Mouse (Mus musculus) neural tube, embryonic 14.5 days (tissue): ENCODE results near the gene Spry2. TPM values are rescaled to one million over a fixed set of nuclear protein-coding genes. Genes with fewer than 3 reads are reported as not detected.

Experiments
- ATAC-seq: fragments of 200-750 bp; cut with Nextera tagmentation; 2 replicates; pipeline ENCODE4 v1.8.0; 2017; ENCODE audit warnings: low read depth, mild to moderate bottlenecking, moderate TSS enrichment, moderate library complexity
- H3K27ac ChIP-seq: fragments of 300-500 bp; sonication (generic); 2 replicates; pipeline ENCODE4 v1.5.1; 2014; ENCODE audit warnings: low read depth, mild to moderate bottlenecking, control low read depth, low read length, moderate library complexity, mixed read lengths
- H3K27me3 ChIP-seq: fragments of 300-500 bp; sonication (generic); 2 replicates; pipeline ENCODE4 v1.6.1; 2014; ENCODE audit warnings: low read length; ENCODE audit not compliant: control insufficient read depth, insufficient read depth
- H3K36me3 ChIP-seq: fragments of 300-500 bp; sonication (generic); 2 replicates; pipeline ENCODE4 v1.6.1; 2014; ENCODE audit warnings: low read length, mixed read lengths; ENCODE audit not compliant: control insufficient read depth, insufficient read depth
- H3K4me1 ChIP-seq: fragments of 300-500 bp; sonication (generic); 2 replicates; pipeline ENCODE4 v1.6.1; 2014; ENCODE audit warnings: low read length; ENCODE audit not compliant: control insufficient read depth, insufficient read depth
- H3K4me2 ChIP-seq: fragments of 300-500 bp; sonication (generic); 2 replicates; pipeline ENCODE4 v1.6.1; 2014; ENCODE audit warnings: mild to moderate bottlenecking, low read depth, low read length, control low read depth
- H3K4me3 ChIP-seq: fragments of 300-500 bp; sonication (generic); 2 replicates; pipeline ENCODE4 v1.5.1; 2014; ENCODE audit warnings: low read depth, low read length, control low read depth, mixed read lengths
- H3K9ac ChIP-seq: fragments of 300-500 bp; sonication (generic); replicated peaks from 2 replicates; pipeline ENCODE4 v1.6.1; 2014; ENCODE audit warnings: low read depth, mild to moderate bottlenecking, control low read depth, low read length, mixed read lengths
- H3K9me3 ChIP-seq: fragments of 300-500 bp; sonication (generic); 2 replicates; pipeline ENCODE4 v1.6.1; 2016; ENCODE audit warnings: low read length; ENCODE audit not compliant: control insufficient read depth
- WGBS: fragments of 180-500 bp; shearing (Covaris S2); extraction: QIAGEN DNeasy Blood & Tissue Kit; methylation state at CpG from one replicate; pipeline ENCODE4 v1.1.7; 2014; 5-methylcytosine and 5-hydroxymethylcytosine counted together
- polyA plus RNA-seq: library from polyadenylated mRNA; unstranded; fragments of >200 nt; fragmentation: Nextera tagmentation; extraction: Ambion mirVana; gene quantifications from 2 replicates; pipeline ENCODE4 v1.2.1, GENCODE M21; 2014

Spry2 gene
- polyA plus RNA-seq, 1 experiment from 2014 or later = 39.8 TPM

DNA sequence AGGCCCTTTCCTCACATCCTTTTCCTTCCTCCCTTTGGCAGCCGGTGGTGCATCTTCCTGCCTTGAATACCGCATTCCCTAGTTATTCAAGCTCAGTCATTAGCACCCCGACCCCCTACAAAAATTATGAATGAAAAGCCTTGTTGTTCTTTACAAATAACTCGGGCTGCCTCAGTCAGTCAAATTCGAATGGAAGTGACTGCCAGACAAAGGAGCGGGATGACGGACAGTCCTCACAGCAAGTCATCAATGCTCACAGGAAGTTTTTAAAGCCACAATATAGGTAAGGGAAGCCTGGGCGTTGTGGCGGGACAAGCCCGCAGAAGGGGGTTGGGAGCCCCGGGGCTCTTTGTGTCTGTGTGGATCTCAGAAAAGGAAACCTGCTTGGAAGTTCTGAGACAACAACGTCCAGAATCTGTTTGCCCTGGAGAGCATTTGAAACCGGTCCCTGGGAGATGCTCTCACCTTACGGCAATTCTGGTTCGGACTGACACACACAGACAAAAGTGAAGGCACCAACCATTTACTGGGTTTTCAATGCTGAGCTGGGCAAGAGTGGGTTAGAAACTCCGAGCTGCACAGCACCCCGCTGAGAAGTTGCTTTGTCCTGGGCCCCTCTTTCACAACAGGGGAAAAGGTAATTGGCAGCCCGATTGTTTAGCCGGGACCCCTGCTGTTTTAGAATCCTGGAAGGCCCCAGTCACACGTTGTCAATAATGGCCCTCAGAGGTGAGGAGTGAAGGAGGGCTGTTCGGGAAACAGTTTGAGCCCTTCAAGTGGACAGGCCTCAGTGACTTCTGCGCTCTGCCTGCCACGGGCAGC, 24.0 kb upstream of the Spry2 start:
- 3% methylated on average over 23 of the region's 23 CpGs for WGBS
- H3K9me3 ChIP-seq = no peaks in the 10 kb centered on the region
- no peak overlapping the region; the same call in 1 of the 2 replicates for H3K9ac ChIP-seq
- no peak overlapping the region; the same call in 1 of the 2 replicates for H3K4me3 ChIP-seq
- peaks cover 2% of the 10 kb centered on the region; the same call in 1 of the 2 replicates for H3K27me3 ChIP-seq
- H3K36me3 ChIP-seq = no peaks in the 10 kb centered on the region
- H3K4me1 ChIP-seq = 0 out of 2 replicates have a peak, but pooled peaks cover 4% of the 10 kb centered on the region
- ATAC-seq = peak; percentile 68
- peak overlapping the region; percentile 38 for H3K4me2 ChIP-seq
- no peak overlapping the region for H3K27ac ChIP-seq

GRCm38 (mm10) chr14:105907216-105907615, 10.6 kb upstream of the Spry2 start:
- H3K36me3 ChIP-seq = no peaks in the 10 kb centered on the region
- no peaks in the 10 kb centered on the region for H3K27me3 ChIP-seq
- no peak overlapping the region for H3K27ac ChIP-seq
- no peaks in the 10 kb centered on the region for H3K4me1 ChIP-seq
- H3K4me3 ChIP-seq = no peak overlapping the region
- no peaks in the 10 kb centered on the region for H3K9me3 ChIP-seq
- H3K9ac ChIP-seq = no peak overlapping the region
- H3K4me2 ChIP-seq = no peak overlapping the region
- ATAC-seq = no peak
- WGBS = 90% methylated on average over 6 of the region's 6 CpGs

DNA sequence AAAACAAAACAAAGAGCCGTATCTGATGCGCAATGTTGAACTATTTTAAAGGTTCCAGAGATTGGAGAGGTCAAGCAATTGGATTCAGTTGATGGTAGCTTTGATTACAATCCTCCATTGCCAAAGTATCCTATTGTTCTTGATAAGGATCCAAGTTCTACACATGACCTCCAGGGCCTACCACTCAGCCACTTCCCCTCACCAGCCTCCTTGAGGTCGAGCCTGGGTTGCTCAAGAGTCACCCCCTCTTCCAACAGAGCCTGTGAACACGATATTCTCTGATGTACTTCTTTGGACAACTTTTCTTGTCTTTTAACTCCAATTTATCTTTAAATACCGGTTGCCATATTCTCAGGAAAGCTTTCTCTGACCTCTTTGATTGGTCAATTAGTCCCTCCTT, 9.3 kb upstream of the Spry2 start:
- 88% methylated on average over 5 of the region's 5 CpGs for WGBS
- ATAC-seq = no peak
- Histone ChIP-seq H3K27ac (no peak overlapping the region), H3K27me3 (no peaks in the 10 kb centered on the region), H3K9me3 (no peaks in the 10 kb centered on the region), H3K36me3 (no peaks in the 10 kb centered on the region), H3K4me1 (no peaks in the 10 kb centered on the region), H3K4me3 (no peak overlapping the region), H3K4me2 (no peak overlapping the region), H3K9ac (no peak overlapping the region)

DNA sequence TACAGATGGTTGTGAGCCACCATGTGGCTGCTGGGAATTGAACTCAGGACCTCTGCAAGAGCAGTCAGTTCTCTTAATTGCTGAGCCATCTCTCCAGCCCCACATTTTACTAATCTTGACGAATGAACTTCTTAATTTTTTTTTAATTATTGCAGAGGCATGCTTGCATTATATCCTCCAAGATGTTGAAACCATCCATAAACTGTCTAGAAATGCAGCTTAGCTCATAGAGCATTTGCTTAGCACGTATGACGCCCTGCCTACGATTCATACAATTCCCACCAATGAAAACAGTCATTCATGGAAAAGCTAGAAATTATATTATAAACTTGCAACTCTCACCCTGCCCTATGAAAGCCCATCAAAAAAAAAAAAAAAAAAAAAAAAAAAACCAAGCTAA, 8.9 kb upstream of the Spry2 start:
- Histone ChIP-seq H3K9ac (no peak overlapping the region), H3K4me3 (no peak overlapping the region), H3K27ac (no peak overlapping the region), H3K4me2 (no peak overlapping the region), H3K27me3 (no peaks in the 10 kb centered on the region), H3K4me1 (no peaks in the 10 kb centered on the region), H3K36me3 (no peaks in the 10 kb centered on the region), H3K9me3 (no peaks in the 10 kb centered on the region)
- ATAC-seq = no peak
- WGBS = 96% methylated on average over 4 of the region's 4 CpGs

- WGBS = 96% methylated on average over 7 of the region's 7 CpGs
- H3K27ac ChIP-seq = no peak overlapping the region
- H3K4me2 ChIP-seq = no peak overlapping the region
- no peaks in the 10 kb centered on the region for H3K9me3 ChIP-seq
- H3K27me3 ChIP-seq = no peaks in the 10 kb centered on the region
- no peaks in the 10 kb centered on the region for H3K36me3 ChIP-seq
- H3K9ac ChIP-seq = no peak overlapping the region
- ATAC-seq = no peak
- H3K4me3 ChIP-seq = no peak overlapping the region
- H3K4me1 ChIP-seq = peaks cover 3% of the 10 kb centered on the region; the same call in 1 of the 2 replicates
Measured at GRCm38 (mm10) chr14:105902807-105903206, 6.2 kb upstream of the Spry2 start.

DNA sequence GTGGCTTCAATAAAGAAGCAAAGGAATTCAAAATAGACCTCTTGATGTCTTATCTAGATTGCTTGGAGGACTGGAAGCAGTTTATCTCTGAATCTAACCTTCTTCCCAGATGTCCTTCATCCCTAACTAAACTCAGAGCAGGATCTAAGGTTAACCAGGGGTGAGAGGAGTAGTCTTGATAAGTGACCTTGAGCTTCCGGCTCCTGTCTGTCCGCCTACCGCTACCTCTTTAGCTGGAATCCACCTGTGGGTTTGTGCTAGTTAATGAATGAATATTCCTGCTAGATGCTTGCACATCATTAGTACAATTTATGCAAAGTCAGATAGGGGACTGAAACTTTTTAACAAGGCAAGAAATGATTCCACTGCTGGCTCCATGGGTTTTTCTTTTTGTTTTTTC, 4.2 kb upstream of the Spry2 start:
- Histone ChIP-seq H3K4me2 (no peak overlapping the region), H3K4me3 (no peak overlapping the region), H3K27me3 (no peaks in the 10 kb centered on the region), H3K27ac (no peak overlapping the region), H3K9me3 (no peaks in the 10 kb centered on the region), H3K9ac (no peak overlapping the region), H3K36me3 (no peaks in the 10 kb centered on the region), H3K4me1 (peaks cover 3% of the 10 kb centered on the region; the same call in 1 of the 2 replicates)
- whole genome bisulfite sequencing = 95% methylated on average over 3 of the region's 3 CpGs
- ATAC-seq = no peak

DNA sequence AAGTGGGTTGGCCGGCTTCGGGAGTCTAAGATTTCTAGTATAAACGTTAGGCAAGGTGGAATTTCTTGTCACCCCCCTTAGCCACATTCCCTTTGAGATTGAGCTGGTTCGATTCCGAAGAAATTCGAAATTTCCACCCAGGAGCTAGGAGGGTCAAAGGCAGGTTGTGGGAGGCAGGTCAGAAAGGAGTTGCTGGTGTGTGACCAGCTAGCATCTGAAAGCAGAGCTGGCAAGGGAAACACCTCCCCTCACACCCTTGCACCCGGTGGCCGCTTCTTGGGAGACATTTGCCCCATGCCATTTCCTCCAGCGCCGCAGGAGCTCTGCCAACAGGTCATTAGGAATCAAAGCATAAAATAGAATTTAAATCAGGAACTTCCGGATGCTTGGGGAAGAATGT, 2.5 kb upstream of the Spry2 start:
- H3K4me3 ChIP-seq = peak overlapping the region; percentile 84
- peaks cover 3% of the 10 kb centered on the region; the same call in 1 of the 2 replicates for H3K4me1 ChIP-seq
- H3K9ac ChIP-seq = peak overlapping the region; percentile 83; the same call in 1 of the 2 replicates
- no peaks in the 10 kb centered on the region for H3K9me3 ChIP-seq
- ATAC-seq = no peak
- WGBS = 2% methylated on average over 11 of the region's 11 CpGs
- H3K27ac ChIP-seq = no peak overlapping the region
- H3K4me2 ChIP-seq = peak overlapping the region; percentile 98
- H3K36me3 ChIP-seq = no peaks in the 10 kb centered on the region
- H3K27me3 ChIP-seq = no peaks in the 10 kb centered on the region

DNA sequence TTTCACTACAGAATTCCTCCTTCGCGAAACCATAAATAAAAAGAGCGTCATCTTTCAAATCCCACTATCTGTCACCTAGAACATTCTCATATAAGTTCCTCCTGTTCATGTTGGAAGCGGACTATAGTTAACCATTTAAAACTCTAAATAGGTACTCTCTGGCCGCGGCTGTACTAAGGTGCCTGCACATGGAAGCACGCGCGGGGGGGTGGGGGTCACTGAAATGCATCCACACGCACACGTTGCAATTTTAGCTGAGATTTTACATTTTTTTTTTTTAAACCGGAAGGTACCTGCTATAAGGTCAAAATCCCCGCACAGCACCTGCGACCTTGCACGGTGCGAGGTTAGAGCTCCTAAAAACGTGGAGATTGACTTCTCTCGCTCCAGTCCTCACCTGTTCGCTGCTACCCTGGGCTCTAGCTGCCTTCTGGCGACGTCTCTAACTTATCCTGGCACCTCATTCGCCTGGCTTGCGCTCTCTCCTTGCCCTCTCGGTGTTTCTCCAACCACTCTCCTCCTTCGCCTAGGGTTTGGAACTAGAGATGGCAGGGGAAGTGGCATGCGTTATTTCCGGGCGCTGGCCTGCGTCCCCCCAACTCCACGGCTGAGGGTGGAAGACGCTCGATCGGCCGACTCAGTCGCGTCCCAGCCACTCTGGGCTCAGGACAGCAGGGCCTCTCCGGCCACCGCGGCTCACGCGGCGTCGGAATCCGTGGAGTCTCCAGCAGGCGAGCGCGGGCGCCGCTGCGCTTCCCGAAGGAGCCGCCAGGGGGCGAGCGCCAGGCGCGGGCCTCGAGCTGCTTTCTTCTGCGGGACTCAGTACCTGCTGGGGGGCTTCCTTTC, 1.9 kb upstream of the Spry2 start:
- Histone ChIP-seq H3K36me3 (no peaks in the 10 kb centered on the region), H3K9me3 (no peaks in the 10 kb centered on the region), H3K27ac (peak overlapping the region; percentile 97), H3K4me1 (peaks cover 9% of the 10 kb centered on the region), H3K9ac (peak overlapping the region; percentile 83), H3K4me3 (peak overlapping the region; percentile 84), H3K27me3 (no peaks in the 10 kb centered on the region), H3K4me2 (peak overlapping the region; percentile 98)
- peak; percentile 16 for ATAC-seq
- under 1% methylated on average over 58 of the region's 58 CpGs for WGBS
